Mouse (Mus musculus) intestine, embryonic 16.5 days (tissue): ENCODE results near the gene Nfix. TPM values are rescaled to one million over a fixed set of nuclear protein-coding genes. Genes with fewer than 3 reads are reported as not detected.
A peak's percentile ranks its signal among the peaks of the same experiment; 100 is the strongest.

Experiments used
- ATAC-seq: fragments of 200-750 bp; cut with Nextera tagmentation; 2 replicates; pipeline ENCODE4 v1.8.0; 2017; ENCODE audit warnings: moderate TSS enrichment, moderate library complexity
- H3K27ac ChIP-seq: fragments of 300-500 bp; sonication (generic); 2 replicates; pipeline ENCODE4 v1.5.1; 2014; ENCODE audit warnings: mild to moderate bottlenecking, low read length
- H3K27me3 ChIP-seq: fragments of 300-500 bp; sonication (generic); replicated peaks from 2 replicates; pipeline ENCODE4 v1.6.1; 2014; ENCODE audit warnings: low read length, control low read depth, mixed read lengths; ENCODE audit not compliant: control insufficient read depth, insufficient read depth
- H3K36me3 ChIP-seq: fragments of 300-500 bp; sonication (generic); 2 replicates; pipeline ENCODE4 v1.6.1; 2014; ENCODE audit warnings: low read length, control low read depth; ENCODE audit not compliant: control insufficient read depth, insufficient read depth
- H3K4me1 ChIP-seq: fragments of 300-500 bp; sonication (generic); 2 replicates; pipeline ENCODE4 v1.6.1; 2014; ENCODE audit warnings: low read length, control low read depth, mixed read lengths; ENCODE audit not compliant: control insufficient read depth, insufficient read depth
- H3K4me2 ChIP-seq: fragments of 300-500 bp; sonication (generic); 2 replicates; pipeline ENCODE4 v1.6.1; 2014; ENCODE audit warnings: low read depth, low read length, control low read depth
- H3K4me3 ChIP-seq: fragments of 300-500 bp; sonication (generic); 2 replicates; pipeline ENCODE4 v1.5.1; 2014; ENCODE audit warnings: mild to moderate bottlenecking, low read length
- H3K9ac ChIP-seq: fragments of 300-500 bp; sonication (generic); 2 replicates; pipeline ENCODE4 v1.6.1; 2014; ENCODE audit warnings: low read depth, low read length
- H3K9me3 ChIP-seq: fragments of 300-500 bp; sonication (generic); 2 replicates; pipeline ENCODE4 v1.6.1; 2016; ENCODE audit warnings: low read length, control low read depth; ENCODE audit not compliant: control insufficient read depth
- WGBS: fragments of 180-500 bp; shearing (Covaris S2); extraction: QIAGEN DNeasy Blood & Tissue Kit; methylation state at CpG from one replicate; pipeline ENCODE4 v1.1.7; 2014; 5-methylcytosine and 5-hydroxymethylcytosine counted together
- polyA plus RNA-seq: library from polyadenylated mRNA; unstranded; fragments of >200 nt; fragmentation: Nextera tagmentation; extraction: Ambion mirVana; gene quantifications from 2 replicates; pipeline ENCODE4 v1.2.1, GENCODE M21; 2015

The Nfix gene
- polyA plus RNA-seq, 1 experiment from 2014 or later = 9.7 TPM

GRCm38 (mm10) chr8:84703466-84704249 lies 96.5 kb downstream of the Nfix start:
- Histone ChIP-seq H3K9ac (peak overlapping the region; percentile 49), H3K4me1 (peaks cover 40% of the 10 kb centered on the region), H3K27me3 (peaks cover 59% of the 10 kb centered on the region), H3K27ac (no peak overlapping the region; the same call in 1 of the 2 replicates), H3K9me3 (no peaks in the 10 kb centered on the region), H3K36me3 (0 out of 2 replicates have a peak, but pooled peaks cover 3% of the 10 kb centered on the region), H3K4me2 (peak overlapping the region; percentile 60), H3K4me3 (peak overlapping the region; percentile 36)
- ATAC-seq = no peak
- WGBS = 17% methylated on average over 38 of the region's 38 CpGs

DNA sequence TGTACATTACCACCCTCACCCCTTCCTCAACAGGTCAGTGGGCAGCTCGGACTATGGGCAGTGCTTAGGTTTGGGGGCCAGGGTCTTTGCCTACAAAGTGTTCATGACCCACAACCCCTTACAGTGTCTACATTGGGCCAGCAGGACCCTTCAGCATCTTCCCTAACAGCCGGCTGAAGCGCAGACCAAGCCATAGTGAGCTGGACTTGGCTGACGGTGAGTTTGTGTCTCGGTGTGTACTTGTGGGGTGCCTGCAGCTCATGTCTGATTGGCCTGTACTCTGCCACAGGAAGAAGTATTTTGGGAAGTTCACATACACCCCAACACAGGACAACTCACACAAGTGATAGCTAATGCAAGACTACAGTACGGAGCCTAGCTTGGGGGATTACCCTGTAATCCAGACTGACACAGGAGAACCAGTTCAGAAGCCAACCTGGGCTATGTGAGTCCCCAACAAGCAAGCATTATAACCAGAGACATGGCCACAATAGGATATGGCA lies 97.1 kb downstream of the Nfix start:
- no peak for ATAC-seq
- Histone ChIP-seq H3K27me3 (peaks cover 54% of the 10 kb centered on the region), H3K27ac (no peak overlapping the region), H3K4me2 (0 out of 2 replicates have a peak overlapping the region, but pooled peaks have one; percentile 28), H3K36me3 (peaks cover 5% of the 10 kb centered on the region; the same call in 1 of the 2 replicates), H3K4me1 (peaks cover 37% of the 10 kb centered on the region), H3K9me3 (no peaks in the 10 kb centered on the region), H3K4me3 (no peak overlapping the region), H3K9ac (no peak overlapping the region)
- WGBS = 78% methylated on average over 6 of the region's 6 CpGs

DNA sequence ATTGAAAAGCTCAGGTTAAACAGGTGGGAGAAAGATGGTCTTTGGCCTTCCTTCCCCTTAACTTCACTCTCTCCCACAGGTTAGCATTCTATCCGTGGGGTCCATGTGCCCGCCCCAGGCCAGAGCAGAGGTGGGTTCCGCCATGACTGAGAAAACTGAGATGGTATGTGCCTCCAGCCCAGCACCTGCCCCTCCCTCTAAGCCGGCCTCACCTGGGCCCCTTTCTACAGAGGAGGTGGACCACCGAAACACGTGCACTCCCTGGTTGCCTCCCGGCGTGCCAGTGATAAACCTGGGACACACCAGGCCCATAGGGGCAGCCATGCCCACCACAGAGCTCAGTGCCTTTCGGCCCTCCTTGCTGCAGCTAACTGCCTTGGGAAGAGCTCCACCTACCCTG lies 97.6 kb downstream of the Nfix start:
- Histone ChIP-seq H3K36me3 (peaks cover 9% of the 10 kb centered on the region; the same call in 1 of the 2 replicates), H3K9ac (peak overlapping the region; percentile 39; the same call in 1 of the 2 replicates), H3K4me3 (peak overlapping the region; percentile 33), H3K27me3 (peaks cover 50% of the 10 kb centered on the region), H3K9me3 (no peaks in the 10 kb centered on the region), H3K4me1 (peaks cover 32% of the 10 kb centered on the region), H3K27ac (no peak overlapping the region), H3K4me2 (0 out of 2 replicates have a peak overlapping the region, but pooled peaks have one; percentile 28)
- no peak for ATAC-seq
- 79% methylated on average over 9 of the region's 9 CpGs for WGBS

DNA sequence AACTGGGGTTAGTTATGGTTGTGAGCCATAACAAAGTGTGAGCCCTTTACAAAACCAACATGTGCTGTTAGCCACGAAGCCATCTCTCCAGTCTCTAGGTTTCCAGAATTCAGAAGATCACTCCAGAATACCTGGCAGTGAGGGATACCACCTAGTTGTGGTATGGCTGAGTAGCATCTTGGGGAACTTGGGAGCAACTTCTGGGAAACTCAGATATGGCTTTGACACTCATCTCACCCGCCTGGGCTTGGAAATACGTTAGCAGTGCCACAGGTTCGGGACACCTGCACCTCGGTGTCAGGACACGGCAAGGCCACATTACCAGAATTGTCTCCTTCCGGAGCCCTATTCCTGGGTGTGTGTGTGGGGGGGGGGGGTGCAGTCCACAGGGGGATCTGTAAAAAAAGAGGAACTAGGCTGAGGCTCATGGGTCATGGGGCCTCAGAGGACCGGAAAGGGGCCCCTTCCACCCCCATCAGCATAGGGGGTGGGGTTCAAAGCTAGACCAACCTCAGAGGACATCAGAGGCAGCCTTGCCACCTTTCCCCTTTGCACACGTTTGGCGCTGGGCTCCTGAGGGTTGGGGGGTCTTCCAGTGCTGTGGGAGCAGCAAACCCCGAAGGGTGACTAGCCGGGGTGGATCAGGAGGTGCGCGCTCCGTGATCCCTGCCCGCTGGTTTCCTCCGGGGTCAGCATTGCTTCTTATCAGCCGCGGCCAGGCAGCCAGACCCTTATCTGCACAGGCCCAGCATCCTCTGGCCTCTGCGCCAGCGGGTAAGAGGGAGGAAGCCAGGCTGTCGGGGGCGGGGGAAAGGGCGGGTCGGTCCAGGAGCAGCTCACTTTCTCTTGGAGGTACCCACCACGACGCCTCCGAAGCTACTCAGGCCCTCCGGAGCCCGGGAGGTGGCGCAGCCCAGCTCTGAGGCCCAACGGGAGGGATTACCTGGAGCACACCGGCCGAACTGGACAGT lies 98.9 kb downstream of the Nfix start, which contains the start of gene Lyl1:
Lyl1 (plus strand) TSS at position 517 of the 971 bp plus-strand sequence.
- H3K36me3 ChIP-seq = peaks cover 13% of the 10 kb centered on the region; the same call in 1 of the 2 replicates
- peak within 1 kb of the TSS; percentile 37 for H3K27ac ChIP-seq
- H3K4me2 ChIP-seq = peak within 1 kb of the TSS; percentile 30
- peak; percentile 73 for ATAC-seq
- 12% methylated on average over 34 of the region's 34 CpGs for WGBS
- peaks cover 37% of the 10 kb centered on the region for H3K27me3 ChIP-seq
- H3K9me3 ChIP-seq = no peaks in the 10 kb centered on the region
- peak within 1 kb of the TSS; percentile 33 for H3K4me3 ChIP-seq
- H3K9ac ChIP-seq = peak within 1 kb of the TSS; percentile 40
- H3K4me1 ChIP-seq = peaks cover 21% of the 10 kb centered on the region

DNA sequence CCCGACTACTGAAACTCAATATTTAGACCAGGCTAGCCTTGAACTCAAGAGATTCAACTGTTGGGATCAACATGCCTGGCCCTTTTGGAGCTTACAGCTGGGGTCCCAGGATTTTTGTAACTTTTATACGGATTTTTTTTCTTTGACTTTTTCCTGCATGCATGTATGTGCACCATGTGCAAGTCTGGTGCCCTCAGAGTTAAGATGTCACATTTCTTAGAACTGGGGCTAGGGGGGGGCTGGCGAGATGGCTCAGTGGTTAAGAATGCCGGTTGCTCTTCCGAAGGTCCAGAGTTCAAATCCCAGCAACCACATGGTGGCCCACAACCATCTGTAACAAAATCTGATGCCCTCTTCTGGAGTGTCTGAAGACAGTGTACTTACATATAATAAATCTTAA lies 99.6 kb downstream of the Nfix start:
- no peak for ATAC-seq
- Histone ChIP-seq H3K4me2 (no peak overlapping the region), H3K9ac (no peak overlapping the region), H3K27ac (peak overlapping the region; percentile 37; the same call in 1 of the 2 replicates), H3K4me1 (peaks cover 19% of the 10 kb centered on the region), H3K9me3 (no peaks in the 10 kb centered on the region), H3K36me3 (peaks cover 15% of the 10 kb centered on the region), H3K27me3 (peaks cover 35% of the 10 kb centered on the region), H3K4me3 (no peak overlapping the region)
- WGBS = 78% methylated on average over 5 of the region's 5 CpGs

GRCm38 (mm10) chr8:84699861-84700322 lies 100.3 kb downstream of the Nfix start:
- no peak overlapping the region for H3K9ac ChIP-seq
- H3K4me2 ChIP-seq = no peak overlapping the region
- WGBS = 60% methylated on average over 7 of the region's 7 CpGs
- H3K27ac ChIP-seq = no peak overlapping the region
- peaks cover 13% of the 10 kb centered on the region for H3K4me1 ChIP-seq
- peak; percentile 20; the same call in 1 of the 2 replicates for ATAC-seq
- H3K27me3 ChIP-seq = peaks cover 28% of the 10 kb centered on the region
- no peaks in the 10 kb centered on the region for H3K9me3 ChIP-seq
- H3K4me3 ChIP-seq = no peak overlapping the region
- peaks cover 15% of the 10 kb centered on the region for H3K36me3 ChIP-seq

DNA sequence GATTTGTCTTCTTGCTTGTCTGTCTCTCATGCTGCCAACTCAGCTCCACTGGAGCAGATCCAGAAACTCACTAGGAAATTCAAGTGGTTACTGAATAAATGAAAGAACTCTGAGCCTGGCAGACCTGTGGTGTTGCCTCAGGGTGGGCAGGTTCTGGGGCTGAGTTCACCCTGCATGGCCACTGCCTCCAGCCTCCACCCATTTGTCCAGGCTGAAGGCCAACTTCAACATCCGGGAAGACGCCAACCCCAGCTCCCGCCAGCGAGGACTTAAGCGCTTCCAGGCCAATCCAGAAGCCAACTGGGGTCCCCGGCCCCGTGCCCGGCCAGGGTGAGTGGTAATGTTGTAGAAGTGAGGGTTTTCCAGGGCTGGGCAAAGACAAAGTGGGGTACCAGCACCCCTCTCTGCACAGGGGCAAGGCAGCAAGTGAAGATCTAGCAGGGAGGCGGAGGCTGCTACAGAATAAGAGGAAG lies 101.2 kb downstream of the Nfix start:
- Histone ChIP-seq H3K9ac (no peak overlapping the region), H3K27ac (no peak overlapping the region; the same call in 1 of the 2 replicates), H3K27me3 (peaks cover 20% of the 10 kb centered on the region), H3K4me3 (no peak overlapping the region), H3K9me3 (no peaks in the 10 kb centered on the region), H3K36me3 (peaks cover 15% of the 10 kb centered on the region), H3K4me1 (peaks cover 8% of the 10 kb centered on the region), H3K4me2 (no peak overlapping the region)
- ATAC-seq = no peak
- 82% methylated on average over 9 of the region's 9 CpGs for WGBS

GRCm38 (mm10) chr8:84698288-84698687 lies 101.9 kb downstream of the Nfix start:
- Histone ChIP-seq H3K36me3 (peaks cover 15% of the 10 kb centered on the region), H3K4me1 (peaks cover 7% of the 10 kb centered on the region), H3K27ac (no peak overlapping the region), H3K9me3 (no peaks in the 10 kb centered on the region), H3K4me3 (no peak overlapping the region), H3K9ac (no peak overlapping the region), H3K27me3 (peaks cover 14% of the 10 kb centered on the region), H3K4me2 (no peak overlapping the region)
- ATAC-seq = no peak
- 93% methylated on average over 5 of the region's 5 CpGs for WGBS
